Mouse (Mus musculus) CH12.LX (cell line): ENCODE results near the gene Hist1h4h.
A peak's percentile ranks its signal among the peaks of the same experiment; 100 is the strongest.

ENCODE experiments used
- CTCF ChIP-seq, 2 experiments: IDR thresholded peaks in 1 of 2; conservative IDR thresholded peaks in 1 of 2; 2 replicates each; pipeline ENCODE4 v1.5.1; 2011 to 2012; ENCODE audit warnings: low read depth in 2 of 2, low read length in 2 of 2, improper control_type of control experiment in 1 of 2, inconsistent platforms in 1 of 2, mild to moderate bottlenecking in 1 of 2, moderate library complexity in 1 of 2
- HCFC1 ChIP-seq: IDR thresholded peaks from 2 replicates; pipeline ENCODE4 v1.6.1; 2012; ENCODE audit warnings: low read depth, mild to moderate bottlenecking, inconsistent platforms, low read length, improper control_type of control experiment
- SMC3 ChIP-seq: IDR thresholded peaks from 2 replicates; pipeline ENCODE4 v1.6.1; 2011; ENCODE audit warnings: low read depth, low read length, improper control_type of control experiment
- ZC3H11A ChIP-seq: IDR thresholded peaks from 2 replicates; pipeline ENCODE4 v1.6.1; 2012; ENCODE audit warnings: low read depth, mild to moderate bottlenecking, inconsistent platforms, low read length, improper control_type of control experiment

DNA sequence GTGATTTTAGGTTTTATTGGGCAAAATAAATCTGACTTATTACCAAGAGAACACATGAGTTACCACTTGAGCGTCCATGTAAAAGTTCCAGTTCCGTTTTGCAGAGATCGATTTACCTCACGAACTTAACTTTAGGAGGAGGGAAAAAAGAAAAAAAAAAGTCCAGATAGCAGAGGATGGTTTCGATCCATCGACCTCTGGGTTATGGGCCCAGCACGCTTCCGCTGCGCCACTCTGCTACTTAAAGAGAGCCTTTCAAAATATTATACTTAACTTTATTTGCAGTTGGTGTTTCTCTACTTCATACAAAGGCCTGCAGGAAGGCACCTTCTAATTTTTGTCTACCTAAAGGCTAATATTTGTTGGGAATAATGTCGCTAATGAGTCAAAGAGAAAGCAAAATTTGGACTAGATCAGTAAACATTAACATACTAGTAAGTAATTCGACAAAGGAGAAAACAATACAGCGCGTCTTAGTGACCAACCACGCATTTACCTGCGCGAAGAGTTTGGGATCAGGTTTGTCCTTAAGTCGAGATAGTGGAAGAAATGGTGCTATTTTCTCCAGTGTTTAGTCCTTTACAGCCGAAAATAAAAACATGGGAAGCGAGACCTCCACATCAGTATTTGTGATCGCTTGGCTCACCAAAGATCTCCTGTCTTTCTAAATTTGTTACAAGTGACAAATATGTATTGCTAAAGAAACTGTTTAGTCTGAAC is 509 bp upstream of the Hist1h4h start:
- no peak for TF ChIP-seq SMC3
- TF ChIP-seq CTCF (conservative IDR thresholded peaks at IDR 0.05 in 1 of 2, IDR thresholded peaks at IDR 0.05 in 1 of 2; ENCODE audit: low read depth in 2 of 2, low read length in 2 of 2): no peak
- TF ChIP-seq HCFC1: peak; percentile 42; the same call in 1 of the 2 replicates
- TF ChIP-seq ZC3H11A: no peak
